Mouse (Mus musculus) heart, embryonic 12.5 days (tissue): ENCODE data around the gene Srcin1. TPM values are rescaled to one million over a fixed set of nuclear protein-coding genes. Genes with fewer than 3 reads are reported as not detected.

Experiments
- ATAC-seq: fragments of 200-750 bp; cut with Nextera tagmentation; 2 replicates; pipeline ENCODE4 v1.8.0; 2017; ENCODE audit warnings: moderate TSS enrichment, moderate library complexity; ENCODE audit not compliant: insufficient number of reproducible peaks, low FRiP score
- H3K27ac ChIP-seq: fragments of 300-500 bp; sonication (generic); 2 replicates; pipeline ENCODE4 v1.5.1; 2016; ENCODE audit warnings: mild to moderate bottlenecking, moderate library complexity; ENCODE audit not compliant: poor library complexity, severe bottlenecking
- H3K27me3 ChIP-seq: fragments of 300-500 bp; sonication (generic); replicated peaks from 2 replicates; pipeline ENCODE4 v1.6.1; 2016; ENCODE audit warnings: mild to moderate bottlenecking, moderate library complexity
- H3K36me3 ChIP-seq: fragments of 300-500 bp; sonication (generic); 2 replicates; pipeline ENCODE4 v1.6.1; 2016; ENCODE audit warnings: mild to moderate bottlenecking, moderate library complexity
- H3K4me1 ChIP-seq: fragments of 300-500 bp; sonication (generic); replicated peaks from 2 replicates; pipeline ENCODE4 v1.6.1; 2016; ENCODE audit warnings: mild to moderate bottlenecking
- H3K4me2 ChIP-seq: fragments of 300-500 bp; sonication (generic); 2 replicates; pipeline ENCODE4 v1.6.1; 2016; ENCODE audit warnings: mild to moderate bottlenecking, moderate library complexity
- H3K4me3 ChIP-seq: fragments of 300-500 bp; sonication (generic); 2 replicates; pipeline ENCODE4 v1.5.1; 2016; ENCODE audit warnings: mild to moderate bottlenecking
- H3K9ac ChIP-seq: fragments of 300-500 bp; sonication (generic); 2 replicates; pipeline ENCODE4 v1.6.1; 2016; ENCODE audit warnings: mild to moderate bottlenecking, moderate library complexity
- H3K9me3 ChIP-seq: fragments of 300-500 bp; sonication (generic); replicated peaks from 2 replicates; pipeline ENCODE4 v1.6.1; 2016; ENCODE audit warnings: mild to moderate bottlenecking, moderate library complexity
- WGBS: fragments of 180-500 bp; shearing (Covaris S2); methylation state at CpG from one replicate; pipeline ENCODE4 v1.1.7; 2016; 5-methylcytosine and 5-hydroxymethylcytosine counted together
- polyA plus RNA-seq: library from polyadenylated mRNA; unstranded; fragments of >200 nt; fragmentation: Nextera tagmentation; extraction: Ambion mirVana; gene quantifications from 2 replicates; pipeline ENCODE4 v1.2.1, GENCODE M21; 2016

Srcin1 gene
- polyA plus RNA-seq, 1 experiment from 2014 or later = not detected

DNA sequence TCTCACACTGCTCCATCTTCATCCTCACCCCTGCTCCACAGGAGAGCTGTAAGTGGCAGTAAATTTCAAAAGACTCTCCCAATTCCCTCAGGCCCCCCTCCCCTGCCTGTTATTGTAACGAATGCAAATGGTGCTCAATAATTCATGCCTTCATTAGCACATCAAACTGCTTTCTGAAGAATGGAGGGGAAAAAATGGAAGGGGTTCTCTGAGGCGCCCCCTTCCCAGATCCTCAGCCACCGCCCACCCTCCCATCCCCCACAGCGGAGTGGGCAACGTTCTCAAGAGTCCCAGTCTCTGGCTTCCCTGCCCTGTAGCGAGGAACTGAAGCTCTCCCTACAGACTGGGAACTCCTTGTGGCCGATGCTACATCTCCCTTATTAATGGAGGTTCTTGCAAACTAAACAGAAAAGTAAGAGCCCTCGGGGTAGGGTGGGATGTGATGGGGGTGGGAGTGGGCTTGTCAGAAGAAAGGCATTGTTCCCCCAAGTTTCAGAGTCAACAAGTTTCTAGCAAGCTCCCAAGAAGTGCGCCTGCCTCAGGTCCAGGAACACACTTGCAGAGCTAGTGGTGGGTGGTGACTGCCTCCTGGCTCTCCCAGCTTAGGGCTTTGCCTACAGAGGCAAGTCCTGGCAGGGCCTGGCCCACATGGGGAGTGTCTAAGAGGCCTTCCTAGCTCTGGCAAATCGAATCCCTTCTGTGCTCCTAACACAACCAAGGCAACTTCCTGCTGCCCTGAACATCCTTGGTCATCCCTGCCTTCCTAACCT is 3.3 kb upstream of the Srcin1 start:
- Histone ChIP-seq H3K9me3 (no peaks in the 10 kb centered on the region), H3K4me1 (peaks cover 8% of the 10 kb centered on the region), H3K4me2 (no peak overlapping the region), H3K27me3 (peaks cover 66% of the 10 kb centered on the region), H3K27ac (no peak overlapping the region), H3K9ac (no peak overlapping the region), H3K36me3 (no peaks in the 10 kb centered on the region), H3K4me3 (no peak overlapping the region)
- no peak for ATAC-seq
- 20% methylated on average over 10 of the region's 10 CpGs for WGBS

DNA sequence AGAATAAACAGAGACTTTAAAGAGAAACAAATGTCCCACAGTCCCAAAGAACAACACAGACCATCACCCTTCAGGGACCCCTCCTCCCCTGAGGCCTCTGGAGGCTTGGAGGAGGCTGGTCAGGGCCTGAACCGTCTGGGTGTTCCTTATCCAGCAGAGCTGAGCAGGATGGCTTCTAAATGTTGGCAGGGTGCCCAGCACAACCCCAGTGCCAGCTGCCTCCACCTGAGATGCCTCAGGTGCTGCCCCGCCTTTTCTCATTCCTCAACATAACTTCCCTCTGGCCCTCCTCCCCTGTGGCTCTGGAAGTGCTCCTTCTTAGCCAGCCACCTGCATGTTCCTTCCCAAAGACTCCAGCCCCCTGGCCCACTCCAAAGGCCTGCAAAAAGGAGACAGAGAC is 2.3 kb upstream of the Srcin1 start:
- H3K9ac ChIP-seq = no peak overlapping the region
- no peaks in the 10 kb centered on the region for H3K36me3 ChIP-seq
- H3K4me3 ChIP-seq = no peak overlapping the region
- no peaks in the 10 kb centered on the region for H3K9me3 ChIP-seq
- peaks cover 14% of the 10 kb centered on the region for H3K4me1 ChIP-seq
- ATAC-seq = no peak
- peaks cover 76% of the 10 kb centered on the region for H3K27me3 ChIP-seq
- no peak overlapping the region for H3K27ac ChIP-seq
- no peak overlapping the region for H3K4me2 ChIP-seq
- WGBS = 34% methylated on average over 2 of the region's 2 CpGs

DNA sequence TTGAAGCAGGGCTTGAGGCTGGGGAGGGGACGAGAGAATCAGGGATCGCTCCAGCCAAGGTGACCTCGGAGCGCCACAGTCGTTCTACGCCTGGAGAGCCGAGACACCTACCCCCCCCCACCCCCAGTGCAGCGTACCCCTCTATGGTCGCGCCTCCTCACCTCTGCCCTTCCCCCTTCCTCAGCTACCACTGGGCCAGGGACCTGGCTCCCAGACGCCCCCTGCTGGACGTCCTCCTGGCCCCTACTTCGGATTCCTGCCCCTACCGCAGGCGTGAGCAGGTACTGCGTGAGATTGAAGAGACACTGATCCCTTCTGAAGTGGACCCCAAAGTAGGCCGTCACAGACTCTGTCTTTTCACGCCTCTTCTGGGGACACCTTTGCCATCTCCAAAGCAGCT is 348 bp downstream of the Srcin1 start:
- WGBS = under 1% methylated on average over 18 of the region's 18 CpGs
- no peaks in the 10 kb centered on the region for H3K36me3 ChIP-seq
- peaks cover 23% of the 10 kb centered on the region for H3K4me1 ChIP-seq
- H3K9ac ChIP-seq = peak overlapping the region; percentile 74
- peaks cover 98% of the 10 kb centered on the region for H3K27me3 ChIP-seq
- H3K4me3 ChIP-seq = peak overlapping the region; percentile 72
- H3K27ac ChIP-seq = no peak overlapping the region
- H3K4me2 ChIP-seq = peak overlapping the region; percentile 99
- no peaks in the 10 kb centered on the region for H3K9me3 ChIP-seq
- peak; percentile 34; the same call in 1 of the 2 replicates for ATAC-seq

DNA sequence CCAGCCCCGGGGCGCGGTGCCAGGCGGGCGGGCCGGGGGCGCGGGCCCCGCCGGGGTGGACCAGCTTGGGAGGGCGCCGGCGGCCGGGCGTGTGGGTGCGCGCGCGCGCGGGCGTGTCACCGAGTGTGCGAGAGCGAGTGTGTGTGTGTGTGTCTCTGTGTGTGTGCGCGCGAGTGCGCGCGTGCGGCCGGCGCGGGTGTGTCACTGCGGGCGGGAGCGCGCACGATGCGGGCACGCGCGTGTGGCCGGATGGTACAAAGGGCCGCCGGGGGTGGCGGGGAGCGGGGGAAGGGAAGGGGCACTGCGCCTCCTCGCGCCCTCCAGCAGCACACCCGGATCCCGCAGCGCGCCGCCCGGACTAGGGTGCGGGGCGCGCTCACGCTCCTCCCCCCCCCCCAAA is 911 bp downstream of the Srcin1 start:
- Histone ChIP-seq H3K9me3 (no peaks in the 10 kb centered on the region), H3K27me3 (peaks cover 98% of the 10 kb centered on the region), H3K9ac (peak overlapping the region; percentile 74), H3K27ac (no peak overlapping the region), H3K4me3 (peak overlapping the region; percentile 72), H3K4me1 (peaks cover 27% of the 10 kb centered on the region), H3K4me2 (peak overlapping the region; percentile 99), H3K36me3 (no peaks in the 10 kb centered on the region)
- ATAC-seq = peak; percentile 36; the same call in 1 of the 2 replicates
- 2% methylated on average over 18 of the region's 62 CpGs for WGBS

DNA sequence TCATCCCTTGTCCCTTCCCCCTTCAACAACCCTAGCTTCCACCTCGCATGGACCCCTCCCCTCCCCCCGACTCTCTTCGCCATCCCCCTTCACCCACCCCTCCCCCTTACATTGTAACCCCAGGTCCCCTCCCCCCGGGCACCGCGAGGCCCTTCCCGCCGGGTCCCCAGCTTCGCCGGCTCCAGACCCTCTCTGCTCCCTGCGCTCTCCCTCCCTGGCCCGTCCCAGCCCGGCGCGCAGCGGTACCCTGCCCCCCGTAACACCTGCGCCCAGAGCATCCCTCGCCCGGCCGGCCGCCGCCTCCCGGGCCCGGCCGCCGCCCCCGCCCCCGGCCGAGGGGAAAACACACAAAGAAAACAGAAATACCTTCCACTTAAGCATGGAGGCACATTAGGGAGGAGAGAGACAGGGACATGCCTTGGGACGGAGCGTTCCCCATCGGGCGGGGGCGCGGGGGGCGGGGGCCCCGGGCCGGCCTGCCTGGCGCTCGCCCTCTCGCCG is 1.4 kb downstream of the Srcin1 start:
- Histone ChIP-seq H3K4me1 (peaks cover 27% of the 10 kb centered on the region), H3K9ac (peak overlapping the region; percentile 74), H3K27me3 (peaks cover 99% of the 10 kb centered on the region), H3K4me3 (peak overlapping the region; percentile 72), H3K9me3 (no peaks in the 10 kb centered on the region), H3K4me2 (peak overlapping the region; percentile 99), H3K27ac (no peak overlapping the region), H3K36me3 (no peaks in the 10 kb centered on the region)
- 0 out of 2 replicates have a peak, but pooled peaks have one; percentile 12 for ATAC-seq
- 2% methylated on average over 36 of the region's 43 CpGs for WGBS

DNA sequence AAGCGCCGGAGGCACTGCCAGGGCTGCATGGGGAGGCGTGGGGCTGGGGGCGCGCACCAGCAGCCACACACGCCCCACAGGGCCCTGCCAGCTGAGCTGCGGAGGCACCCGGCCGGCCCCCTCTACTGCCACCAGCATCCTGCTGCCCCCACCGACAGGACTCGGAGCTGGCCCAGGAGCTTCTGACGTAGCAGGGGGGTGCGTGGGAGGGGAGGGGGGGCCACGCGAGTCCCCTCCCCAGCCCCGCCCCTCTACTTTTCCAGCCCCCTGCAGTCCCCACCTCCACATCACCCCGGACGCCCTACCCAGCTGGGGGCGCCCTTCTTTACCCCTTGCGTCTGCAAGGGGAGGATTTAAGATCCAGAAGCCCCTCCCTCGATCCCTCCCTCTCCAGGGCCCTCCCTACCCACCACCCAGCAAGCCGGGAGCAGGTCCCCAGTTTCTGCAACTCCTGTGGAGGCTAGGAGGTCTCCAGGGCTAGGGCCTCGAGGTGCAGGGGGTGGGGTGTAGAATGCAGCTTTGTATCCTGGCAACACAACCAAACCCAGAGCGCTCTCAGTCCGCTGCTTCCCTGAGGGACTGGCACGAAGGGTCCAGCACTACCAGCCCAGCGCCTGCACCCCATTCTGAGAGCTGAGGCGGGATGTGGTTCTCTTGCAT is 2.0 kb downstream of the Srcin1 start:
- 3% methylated on average over 24 of the region's 28 CpGs for WGBS
- Histone ChIP-seq H3K9ac (no peak overlapping the region), H3K4me2 (peak overlapping the region; percentile 99), H3K36me3 (no peaks in the 10 kb centered on the region), H3K9me3 (no peaks in the 10 kb centered on the region), H3K27ac (no peak overlapping the region), H3K4me3 (peak overlapping the region; percentile 72), H3K4me1 (peaks cover 27% of the 10 kb centered on the region), H3K27me3 (peaks cover 99% of the 10 kb centered on the region)
- no peak for ATAC-seq

DNA sequence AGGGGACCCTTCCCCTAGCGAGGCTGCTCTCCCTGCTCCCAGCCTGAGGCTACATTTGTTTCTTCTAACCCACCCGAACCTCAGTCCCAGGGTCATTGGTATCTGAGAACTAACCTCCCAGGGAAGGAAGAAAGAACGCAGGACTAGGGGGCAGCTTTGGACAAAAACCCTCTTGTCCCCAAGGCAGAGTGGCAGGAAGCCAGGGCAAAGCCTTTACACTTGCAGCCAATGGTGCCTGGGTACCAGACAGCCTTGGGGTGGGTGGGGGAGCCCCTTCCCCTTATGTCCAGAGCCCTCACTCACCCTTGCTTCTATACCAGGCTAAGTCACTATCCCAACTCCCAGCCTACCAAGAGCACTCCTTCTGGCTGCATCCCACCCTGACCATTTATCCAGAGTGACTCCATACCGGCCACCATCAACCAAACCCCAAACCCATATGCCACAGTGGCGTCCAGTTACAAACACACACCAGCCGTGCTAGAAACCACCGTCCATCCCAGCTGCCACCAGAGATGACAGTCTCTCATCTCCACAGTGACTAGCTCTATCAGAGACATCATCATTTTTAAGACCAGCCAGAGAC is 3.0 kb downstream of the Srcin1 start:
- H3K4me3 ChIP-seq = no peak overlapping the region
- no peak overlapping the region for H3K9ac ChIP-seq
- peaks cover 33% of the 10 kb centered on the region for H3K4me1 ChIP-seq
- no peaks in the 10 kb centered on the region for H3K9me3 ChIP-seq
- peaks cover 91% of the 10 kb centered on the region for H3K27me3 ChIP-seq
- no peak overlapping the region for H3K4me2 ChIP-seq
- no peak overlapping the region for H3K27ac ChIP-seq
- no peaks in the 10 kb centered on the region for H3K36me3 ChIP-seq
- ATAC-seq = no peak
- 34% methylated on average over 7 of the region's 7 CpGs for WGBS

DNA sequence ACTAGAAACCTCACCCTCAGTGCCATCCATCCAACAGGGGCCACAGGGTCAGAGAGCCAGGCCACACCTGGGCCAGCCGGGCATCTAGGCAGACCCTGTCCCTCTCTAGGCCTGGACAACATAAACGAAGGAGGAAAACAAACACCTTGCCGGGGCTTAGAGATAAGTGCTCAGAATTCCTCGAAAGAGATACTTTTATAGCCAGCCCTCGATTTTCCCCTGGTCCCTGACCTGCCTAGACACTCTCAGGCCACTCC is 4.0 kb downstream of the Srcin1 start:
- Histone ChIP-seq H3K4me1 (peaks cover 33% of the 10 kb centered on the region), H3K4me3 (no peak overlapping the region), H3K9ac (no peak overlapping the region), H3K9me3 (no peaks in the 10 kb centered on the region), H3K27me3 (peaks cover 85% of the 10 kb centered on the region), H3K36me3 (no peaks in the 10 kb centered on the region), H3K27ac (no peak overlapping the region), H3K4me2 (no peak overlapping the region)
- WGBS = 18% methylated on average over 5 of the region's 5 CpGs
- ATAC-seq = no peak

DNA sequence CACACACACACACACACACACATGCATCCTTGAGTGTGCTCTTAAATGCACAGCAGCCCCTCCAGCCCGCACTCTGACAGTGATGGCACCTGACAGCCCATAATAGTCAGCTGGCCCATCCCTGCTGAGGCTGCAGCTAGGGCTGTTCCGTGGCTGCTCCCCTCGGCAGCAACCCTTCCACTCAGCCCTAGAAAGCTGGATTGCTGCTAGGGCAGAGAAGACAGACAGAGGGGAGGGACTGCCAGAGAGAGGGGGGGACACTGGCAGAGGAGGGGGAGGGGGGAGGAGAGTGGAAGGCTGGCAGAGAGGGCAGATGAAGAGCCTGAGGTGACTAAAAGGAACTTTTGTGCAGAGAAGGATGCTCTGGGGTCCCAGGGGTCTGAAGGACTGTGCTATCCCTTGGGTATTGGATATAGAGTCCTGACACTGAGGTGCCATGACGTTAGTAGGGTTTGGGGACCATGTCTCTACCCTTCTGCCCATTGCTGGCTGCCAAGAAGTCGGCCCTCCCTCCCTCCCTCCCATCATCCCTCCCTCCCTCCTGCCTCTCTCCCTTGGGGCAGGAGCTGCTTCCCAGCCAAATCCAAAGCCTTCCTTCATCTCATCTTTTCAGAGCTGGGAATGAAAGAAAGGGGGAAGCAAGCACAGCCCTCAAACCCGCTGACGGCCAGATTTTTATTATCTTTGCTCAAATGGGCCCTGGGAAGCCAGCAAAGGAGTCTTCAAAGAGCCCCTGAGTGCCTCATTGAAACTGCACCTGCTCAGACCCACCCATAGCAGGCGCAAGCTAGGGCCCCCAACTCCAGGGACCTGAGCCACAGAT is 4.5 kb downstream of the Srcin1 start:
- Histone ChIP-seq H3K4me2 (no peak overlapping the region), H3K36me3 (no peaks in the 10 kb centered on the region), H3K27ac (no peak overlapping the region), H3K9me3 (no peaks in the 10 kb centered on the region), H3K4me3 (no peak overlapping the region), H3K9ac (no peak overlapping the region), H3K4me1 (peaks cover 38% of the 10 kb centered on the region), H3K27me3 (peaks cover 85% of the 10 kb centered on the region)
- WGBS = 16% methylated on average over 8 of the region's 8 CpGs
- no peak for ATAC-seq

DNA sequence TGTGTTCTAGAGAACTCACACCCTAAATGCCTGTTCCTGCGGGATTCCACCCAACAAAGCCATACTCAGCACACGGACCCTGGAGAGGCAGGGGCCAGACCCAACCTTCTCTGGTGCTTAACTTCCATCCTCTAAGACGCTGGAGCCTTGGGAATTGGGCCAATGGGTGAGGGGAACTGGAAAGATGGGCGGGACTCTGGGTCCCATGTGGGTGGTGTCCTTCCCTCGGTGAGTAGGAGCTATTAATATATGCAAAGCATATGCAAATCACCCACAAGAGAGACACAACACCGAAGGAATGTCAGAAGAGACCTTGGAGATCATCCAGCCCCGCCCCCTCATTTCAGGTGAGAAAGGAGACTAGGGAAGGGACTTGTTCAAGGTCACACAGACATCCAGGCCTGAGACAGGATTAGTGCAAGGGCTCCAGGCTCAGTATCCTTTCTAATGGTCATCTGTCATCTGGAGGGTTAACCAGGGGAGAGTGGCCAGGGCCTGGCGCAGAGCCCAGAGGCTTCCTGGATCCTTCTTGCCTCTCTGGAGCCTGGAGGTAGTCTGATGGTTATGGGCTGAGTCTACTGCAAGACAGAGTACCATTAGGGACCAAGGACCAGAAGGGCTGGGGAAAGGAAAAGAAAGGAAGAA is 5.4 kb downstream of the Srcin1 start:
- 12% methylated on average over 8 of the region's 8 CpGs for WGBS
- Histone ChIP-seq H3K4me1 (peaks cover 42% of the 10 kb centered on the region), H3K4me2 (no peak overlapping the region), H3K9ac (no peak overlapping the region), H3K27ac (no peak overlapping the region), H3K9me3 (no peaks in the 10 kb centered on the region), H3K36me3 (no peaks in the 10 kb centered on the region), H3K4me3 (no peak overlapping the region), H3K27me3 (peaks cover 85% of the 10 kb centered on the region)
- ATAC-seq = no peak
